Mouse (Mus musculus) ES-CJ7 (cell line): ENCODE measurements at regions not wholly inside any gene's neighbourhood (a gene's known extent, or its start where the extent isn't known, plus 50 kb on each side); places are given as distances from the start of the nearest gene placed in this dataset.

Experiments
- DNase-seq: peaks from one replicate; pipeline ENCODE4 v3.0.0; 2011; ENCODE audit warnings: low read depth, low spot score

DNA sequence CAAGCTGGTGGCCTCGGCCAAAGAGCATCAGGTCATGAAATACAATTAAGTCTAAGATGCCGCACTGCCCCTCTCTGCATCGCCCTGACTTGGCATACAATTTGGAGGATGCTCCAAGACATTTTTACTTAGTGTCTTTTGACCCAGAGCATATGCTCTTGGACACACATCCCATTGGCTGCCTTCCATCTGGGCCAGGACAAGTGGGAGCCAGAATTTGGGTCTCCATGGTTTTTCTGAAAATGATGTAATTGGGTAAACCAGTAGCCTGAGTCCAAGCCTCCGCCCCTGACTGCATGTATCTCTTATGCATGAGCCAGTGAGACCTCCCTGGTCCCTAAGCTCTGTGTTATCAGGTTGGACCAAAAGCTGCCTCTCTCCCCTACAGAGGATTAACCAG, 117.1 kb upstream of the Rpl38 start:
- no peak for DNase-seq

- no peak for DNase-seq
Observed at GRCm38 (mm10) chr11:114548658-114549057, 119.7 kb upstream of the Rpl38 start.

- no peak for DNase-seq
Observed at GRCm38 (mm10) chr11:114544212-114544611, 124.1 kb upstream of the Rpl38 start.

DNA sequence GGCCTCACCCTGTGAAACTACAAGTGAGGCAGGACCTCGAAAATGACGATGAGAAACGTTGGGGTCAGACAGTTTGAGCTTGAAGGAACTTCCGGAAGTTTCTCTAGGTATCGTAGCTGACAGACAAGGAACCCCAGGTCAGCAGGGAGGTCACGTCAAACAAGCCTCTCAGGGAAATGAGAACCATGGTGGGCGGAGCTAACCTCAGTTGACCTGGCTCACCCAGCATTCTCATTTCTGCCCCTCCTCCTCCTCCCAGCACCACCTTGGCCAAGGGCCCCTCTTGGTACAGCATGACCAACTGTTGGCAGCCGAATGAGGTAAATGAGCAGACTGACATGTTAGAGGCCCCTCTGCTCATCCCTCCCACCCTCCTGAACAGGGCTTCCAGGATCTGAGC, 126.2 kb upstream of the Rpl38 start:
- DNase-seq = peak; percentile 85

- peak; percentile 85 for DNase-seq
Observed at GRCm38 (mm10) chr11:114540503-114540902, 127.8 kb upstream of the Rpl38 start.

DNA sequence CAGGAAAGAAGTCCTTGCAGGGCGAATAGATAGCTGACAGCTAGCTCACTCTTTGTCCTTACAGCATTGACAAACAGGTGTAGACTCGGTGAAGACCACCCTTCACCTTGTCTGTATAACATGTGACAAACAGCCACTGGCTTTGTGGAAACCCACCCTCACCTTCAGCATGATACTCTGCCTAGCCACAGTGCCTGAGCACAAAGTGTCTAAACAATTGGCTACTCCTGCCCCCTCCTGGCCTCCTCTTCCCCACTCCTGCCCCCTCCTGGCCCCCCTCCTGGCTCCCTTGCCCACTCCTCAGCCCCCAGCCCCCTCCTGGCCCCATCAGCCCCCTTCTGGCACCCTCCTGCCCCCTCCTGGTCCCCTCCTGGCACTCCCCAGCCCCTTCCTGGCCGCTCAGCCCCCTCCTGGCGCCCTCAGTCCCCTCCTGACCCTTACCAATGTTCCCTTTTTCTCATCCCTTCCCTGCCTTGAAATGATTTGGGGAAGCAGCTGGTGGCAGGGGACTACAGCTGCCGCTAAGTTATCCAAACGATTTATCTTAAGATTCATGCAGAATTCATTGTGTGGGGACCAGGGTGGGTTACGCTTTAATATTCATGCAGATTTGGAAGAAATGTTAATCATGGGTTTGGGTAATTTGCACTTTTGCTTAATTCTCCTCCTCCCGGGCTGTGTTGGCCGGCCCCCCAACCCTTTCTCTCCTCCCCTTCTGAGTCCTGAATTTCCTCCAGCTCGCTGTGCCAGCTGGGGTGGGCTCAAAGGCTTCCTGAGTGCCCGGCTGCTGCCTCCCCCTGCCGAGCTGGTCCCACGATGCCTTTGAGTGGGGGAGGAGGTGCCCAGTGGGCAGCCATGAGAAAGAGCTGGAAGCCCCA, 131.5 kb upstream of the Rpl38 start:
- no peak for DNase-seq

DNA sequence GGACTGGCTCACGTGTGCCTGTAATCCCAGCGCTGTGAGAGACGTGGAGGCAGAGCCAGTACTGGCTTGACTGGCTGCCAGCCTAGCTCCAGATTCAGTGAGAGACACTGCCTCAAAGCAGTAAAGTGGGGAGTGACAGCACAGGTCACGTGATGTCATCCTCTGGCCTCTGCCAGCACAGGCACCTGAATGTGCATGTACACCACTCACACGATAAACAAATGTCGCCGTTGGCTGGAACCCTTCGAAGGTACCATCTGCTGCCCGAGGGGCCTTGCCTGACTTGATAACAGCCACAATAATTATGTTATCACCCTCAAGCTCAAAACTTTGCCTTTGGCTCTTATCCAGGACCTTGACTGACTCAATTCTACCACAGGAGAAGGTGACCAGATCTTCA, 132.4 kb upstream of the Rpl38 start:
- DNase-seq = no peak

DNA sequence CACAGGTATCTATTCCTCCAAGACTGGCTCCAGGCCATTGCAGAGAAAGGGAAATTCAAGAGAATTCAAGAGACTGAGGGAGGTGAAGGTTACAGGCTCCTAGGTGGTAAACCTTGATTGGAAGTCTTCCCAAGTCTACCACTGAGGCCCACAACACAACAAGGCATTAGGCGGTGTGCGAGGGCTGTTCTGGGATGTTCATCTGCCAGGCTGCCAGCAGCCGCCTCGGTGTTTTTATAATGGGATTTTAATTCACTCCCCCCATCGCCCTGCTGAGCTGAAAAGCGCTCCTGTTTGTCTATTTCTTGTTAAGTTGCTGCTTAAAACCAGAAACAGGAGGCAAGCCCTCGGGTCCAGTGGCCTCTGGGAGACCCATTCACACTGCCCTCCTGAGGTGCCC, 133.9 kb upstream of the Rpl38 start:
- DNase-seq = no peak

DNA sequence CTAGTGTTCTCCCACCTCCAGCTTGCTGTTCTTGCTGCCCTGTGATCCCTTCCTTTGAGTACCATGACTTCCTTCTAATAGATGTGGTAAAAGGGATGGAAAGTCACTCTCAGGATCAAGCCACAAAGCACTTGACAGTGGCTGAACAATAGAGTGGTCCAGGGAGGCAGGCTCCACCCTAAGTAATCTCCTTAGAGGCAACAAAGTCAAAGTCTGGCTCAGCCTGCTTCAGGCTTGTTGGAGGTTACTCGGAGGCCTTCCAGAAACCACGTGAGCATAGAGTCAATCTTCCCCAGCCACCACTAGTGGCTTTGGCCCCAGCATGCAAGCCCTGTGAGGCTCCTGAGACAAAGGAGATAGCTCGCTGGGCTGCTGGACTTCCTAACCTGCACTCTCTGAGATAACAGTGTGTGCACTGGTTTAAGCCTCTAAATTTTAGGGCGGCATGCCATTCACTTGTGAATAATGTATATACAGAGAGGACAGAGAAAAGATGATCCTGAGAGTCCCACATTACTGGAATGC, 137.0 kb upstream of the Rpl38 start:
- peak; percentile 93 for DNase-seq

DNA sequence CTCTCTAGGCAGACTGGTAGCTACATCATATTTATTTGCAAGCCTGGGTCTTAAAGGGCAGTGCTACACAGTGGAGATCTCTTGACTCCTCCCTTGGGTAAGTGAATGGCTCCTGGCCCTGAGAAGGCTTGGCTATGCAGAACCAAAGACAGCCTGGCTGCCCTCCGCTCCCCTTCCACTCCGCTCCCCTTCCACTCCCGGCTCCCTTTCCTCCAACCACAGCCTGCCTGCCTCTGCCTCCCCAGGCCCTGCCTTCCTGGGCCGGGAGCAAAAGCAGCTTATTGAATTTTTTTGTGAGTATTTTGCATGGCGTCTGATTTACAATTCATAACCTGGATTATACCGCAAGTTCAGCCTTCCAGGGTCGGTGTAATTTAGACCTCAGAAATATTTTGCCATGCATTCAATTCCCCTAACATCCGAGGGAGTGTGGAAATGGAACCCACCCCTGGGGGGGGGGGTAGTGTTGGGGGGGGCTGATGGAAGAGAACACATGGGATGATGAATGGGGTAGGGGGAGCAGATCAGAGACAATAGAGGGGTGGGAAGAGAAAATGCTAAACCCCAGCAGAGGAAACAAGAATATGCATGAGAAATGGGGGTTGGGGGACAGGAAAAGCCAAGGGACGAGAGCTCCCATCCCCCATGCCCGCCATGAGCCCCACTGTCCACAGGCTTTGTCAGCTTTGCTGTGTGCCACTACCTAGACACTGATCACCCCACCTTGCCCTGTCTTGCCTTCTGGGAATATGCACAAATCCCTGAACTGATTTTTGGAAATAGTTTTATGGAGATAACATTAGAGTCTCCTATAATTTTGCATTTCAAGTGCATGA, 139.2 kb upstream of the Rpl38 start:
- DNase-seq = no peak

- DNase-seq = peak; percentile 87
Observed at GRCm38 (mm10) chr11:114523444-114524238, 144.7 kb upstream of the Rpl38 start.

- no peak for DNase-seq
Observed at GRCm38 (mm10) chr11:114515278-114515677, 153.0 kb upstream of the Rpl38 start.

DNA sequence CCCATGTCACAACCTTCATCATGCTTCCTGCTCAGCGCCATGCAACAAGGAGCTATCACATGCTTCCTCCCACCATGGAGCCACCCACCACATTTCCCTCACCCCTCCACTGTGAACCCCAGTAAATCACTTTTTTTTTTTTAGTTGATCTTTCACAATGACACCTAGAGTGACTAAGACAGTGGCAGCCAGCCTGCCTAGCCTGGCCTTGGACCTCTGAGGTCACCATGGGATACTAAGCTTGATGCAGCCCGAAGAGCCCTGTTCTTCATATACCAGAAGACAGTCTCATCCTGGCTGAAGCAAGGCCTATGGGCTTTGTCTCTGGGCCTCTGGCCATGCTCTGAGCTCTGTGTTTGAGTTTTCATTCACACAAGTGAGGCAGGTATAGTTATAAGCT, 154.2 kb upstream of the Rpl38 start:
- DNase-seq = no peak

DNA sequence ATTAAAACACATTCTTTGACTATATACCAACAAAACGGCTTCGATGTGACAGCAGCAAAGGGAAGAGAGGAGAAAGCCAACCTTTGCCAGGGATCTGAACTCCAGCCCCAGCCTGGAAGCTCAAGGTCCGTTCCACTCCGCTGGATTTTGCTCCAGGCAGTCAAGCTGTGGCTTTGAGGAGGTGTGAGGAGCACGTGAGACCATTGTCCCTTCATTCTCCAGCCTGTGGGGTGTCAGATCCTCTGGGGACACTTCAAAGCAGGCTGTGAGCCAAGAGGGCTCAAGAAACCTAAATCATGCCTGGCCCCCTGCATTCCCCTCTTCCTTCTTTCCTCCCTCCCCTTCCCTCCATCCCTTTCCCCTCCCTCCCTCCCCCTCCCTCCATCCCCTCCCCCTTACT, 154.9 kb upstream of the Rpl38 start:
- no peak for DNase-seq

DNA sequence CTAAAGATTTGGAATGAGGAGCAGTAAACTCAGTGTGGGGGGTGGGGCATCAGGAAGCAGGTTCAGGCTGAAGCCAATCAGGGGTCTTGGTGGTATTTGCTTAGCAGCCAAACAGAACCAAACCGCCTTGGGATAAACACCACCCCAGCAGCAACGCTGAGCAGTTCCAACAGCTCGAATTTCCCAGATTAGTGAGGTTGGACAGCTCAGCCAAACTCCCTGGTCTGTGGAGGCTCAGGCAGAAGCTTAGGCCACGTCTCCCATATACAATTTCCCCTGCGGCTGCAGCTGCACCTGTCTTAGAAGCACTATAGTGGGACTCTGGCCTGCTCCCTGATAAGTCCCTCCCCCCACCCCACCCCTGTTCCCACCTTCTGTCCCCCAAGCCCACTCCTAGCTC, 156.3 kb upstream of the Rpl38 start:
- no peak for DNase-seq

GRCm38 (mm10) chr11:114502562-114502961, 165.8 kb upstream of the Rpl38 start:
- no peak for DNase-seq

GRCm38 (mm10) chr11:114501869-114502540, 166.3 kb upstream of the Rpl38 start:
- no peak for DNase-seq

- no peak for DNase-seq
Observed at GRCm38 (mm10) chr11:114500416-114500815, 167.9 kb upstream of the Rpl38 start.

GRCm38 (mm10) chr11:114499665-114500064, 168.7 kb upstream of the Rpl38 start:
- DNase-seq = no peak

- no peak for DNase-seq
Observed at GRCm38 (mm10) chr11:114495520-114495921, 172.8 kb upstream of the Rpl38 start.

- DNase-seq = no peak
Observed at GRCm38 (mm10) chr11:114486455-114486854, 181.9 kb upstream of the Rpl38 start.
